Mouse (Mus musculus): ENCODE data around the gene Dgcr6.

DNA sequence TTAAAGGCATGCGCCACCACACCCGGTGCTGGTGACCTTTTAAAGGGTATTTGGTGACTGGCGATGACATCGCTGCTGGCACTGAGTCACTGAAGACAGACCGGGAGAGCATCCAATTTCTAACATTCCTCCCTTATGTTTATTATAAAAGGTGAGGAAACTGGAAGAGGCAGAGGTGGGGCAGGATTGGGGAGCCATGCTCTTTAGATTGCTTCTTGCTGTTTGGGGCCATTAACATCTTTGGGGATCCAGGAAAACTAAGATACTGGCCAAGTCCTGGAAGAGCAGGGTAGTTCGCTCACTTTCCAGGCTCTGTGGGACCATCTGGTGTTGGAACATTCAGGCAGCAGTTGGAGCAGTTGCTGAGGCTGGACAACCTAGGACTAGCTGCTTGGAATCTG, 5.7 kb downstream of the Dgcr6 start:
- TF ChIP-seq CTCF (IDR thresholded peaks at IDR 0.05; ENCODE audit: insufficient read depth, low read depth, low read length), result no peak
- TF ChIP-seq POLR2A (IDR thresholded peaks at IDR 0.05; ENCODE audit: insufficient read depth, low read depth, low read length), result no peak
